Mouse (Mus musculus): ENCODE measurements around the gene Lyl1. TPM values are rescaled to one million over a fixed set of nuclear protein-coding genes. Genes with fewer than 3 reads are reported as not detected.

The Lyl1 gene
- polyA plus RNA-seq, 1 experiment from 2014 or later, result 45.6 TPM

GRCm38 (mm10) chr8:84737608-84738007 is 36.4 kb downstream of the Lyl1 start:
- peaks cover 27% of the 10 kb centered on the region for H3K4me1 ChIP-seq (ENCODE audit: control insufficient read depth, low read depth, low read length)
- peak overlapping the region; percentile 38 for H3K9ac ChIP-seq (ENCODE audit: low read depth, low read length)
- no peaks in the 10 kb centered on the region for H3K36me3 ChIP-seq (ENCODE audit: control insufficient read depth, insufficient read depth)
- 1% methylated on average over 16 of the region's 16 CpGs for WGBS (ENCODE audit: insufficient replicate concordance)
- no peaks in the 10 kb centered on the region for H3K9me3 ChIP-seq (replicated peaks; ENCODE audit: control insufficient read depth, low read length)
- no peak overlapping the region for H3K27ac ChIP-seq (ENCODE audit: low read length)
- peak overlapping the region; percentile 50 for H3K4me2 ChIP-seq (ENCODE audit: low read depth, low read length)
- ATAC-seq (ENCODE audit: low read depth), result peak; percentile 74
- peak overlapping the region; percentile 26 for H3K4me3 ChIP-seq (ENCODE audit: low read depth, low read length)
- H3K27me3 ChIP-seq (ENCODE audit: control insufficient read depth, insufficient read depth, low read depth, low read length), result peaks cover 14% of the 10 kb centered on the region

GRCm38 (mm10) chr8:84738266-84738665 is 37.0 kb downstream of the Lyl1 start:
- Histone ChIP-seq H3K4me1 (ENCODE audit: control insufficient read depth, low read depth, low read length) (peaks cover 27% of the 10 kb centered on the region), H3K27ac (ENCODE audit: low read length) (no peak overlapping the region), H3K9me3 (replicated peaks; ENCODE audit: control insufficient read depth, low read length) (no peaks in the 10 kb centered on the region), H3K4me2 (ENCODE audit: low read depth, low read length) (peak overlapping the region; percentile 50), H3K27me3 (ENCODE audit: control insufficient read depth, insufficient read depth, low read depth, low read length) (peaks cover 15% of the 10 kb centered on the region), H3K9ac (ENCODE audit: low read depth, low read length) (peak overlapping the region; percentile 38; the same call in 1 of the 2 replicates), H3K36me3 (ENCODE audit: control insufficient read depth, insufficient read depth) (no peaks in the 10 kb centered on the region), H3K4me3 (ENCODE audit: low read depth, low read length) (peak overlapping the region; percentile 26; the same call in 1 of the 2 replicates)
- 32% methylated on average over 10 of the region's 10 CpGs for WGBS (ENCODE audit: insufficient replicate concordance)
- ATAC-seq (ENCODE audit: low read depth), result no peak

- H3K27ac ChIP-seq (ENCODE audit: low read length), result no peak overlapping the region
- no peak overlapping the region for H3K4me3 ChIP-seq (ENCODE audit: low read depth, low read length)
- no peak overlapping the region for H3K4me2 ChIP-seq (ENCODE audit: low read depth, low read length)
- H3K27me3 ChIP-seq (ENCODE audit: control insufficient read depth, insufficient read depth, low read depth, low read length), result peaks cover 15% of the 10 kb centered on the region
- no peak overlapping the region for H3K9ac ChIP-seq (ENCODE audit: low read depth, low read length)
- no peak for ATAC-seq (ENCODE audit: low read depth)
- H3K4me1 ChIP-seq (ENCODE audit: control insufficient read depth, low read depth, low read length), result peaks cover 30% of the 10 kb centered on the region
- 70% methylated on average over 10 of the region's 10 CpGs for WGBS (ENCODE audit: insufficient replicate concordance)
- no peaks in the 10 kb centered on the region for H3K9me3 ChIP-seq (replicated peaks; ENCODE audit: control insufficient read depth, low read length)
- H3K36me3 ChIP-seq (ENCODE audit: control insufficient read depth, insufficient read depth), result no peaks in the 10 kb centered on the region
Measured at GRCm38 (mm10) chr8:84738715-84739400, 37.6 kb downstream of the Lyl1 start.

GRCm38 (mm10) chr8:84739401-84739742 is 38.1 kb downstream of the Lyl1 start:
- ATAC-seq (ENCODE audit: low read depth), result no peak

GRCm38 (mm10) chr8:84740895-84741843 is 39.9 kb downstream of the Lyl1 start:
- Histone ChIP-seq H3K4me3 (ENCODE audit: low read depth, low read length) (no peak overlapping the region), H3K9ac (ENCODE audit: low read depth, low read length) (no peak overlapping the region), H3K36me3 (ENCODE audit: control insufficient read depth, insufficient read depth) (no peaks in the 10 kb centered on the region), H3K4me1 (ENCODE audit: control insufficient read depth, low read depth, low read length) (peaks cover 43% of the 10 kb centered on the region), H3K27me3 (ENCODE audit: control insufficient read depth, insufficient read depth, low read depth, low read length) (peaks cover 15% of the 10 kb centered on the region), H3K9me3 (replicated peaks; ENCODE audit: control insufficient read depth, low read length) (no peaks in the 10 kb centered on the region), H3K27ac (ENCODE audit: low read length) (no peak overlapping the region), H3K4me2 (ENCODE audit: low read depth, low read length) (no peak overlapping the region)
- ATAC-seq (ENCODE audit: low read depth), result no peak
- WGBS (ENCODE audit: insufficient replicate concordance), result 58% methylated on average over 13 of the region's 13 CpGs

More at GRCm38 (mm10) chr8:84739401-84739742, 38.1 kb downstream of the Lyl1 start:
- no peak overlapping the region for H3K27ac ChIP-seq (ENCODE audit: low read length)
- no peaks in the 10 kb centered on the region for H3K9me3 ChIP-seq (replicated peaks; ENCODE audit: control insufficient read depth, low read length)
- H3K4me1 ChIP-seq (ENCODE audit: control insufficient read depth, low read depth, low read length), result peaks cover 35% of the 10 kb centered on the region
- H3K4me3 ChIP-seq (ENCODE audit: low read depth, low read length), result no peak overlapping the region
- H3K4me2 ChIP-seq (ENCODE audit: low read depth, low read length), result no peak overlapping the region
- no peak overlapping the region for H3K9ac ChIP-seq (ENCODE audit: low read depth, low read length)
- 23% methylated on average over 1 of the region's 1 CpGs for WGBS (ENCODE audit: insufficient replicate concordance)
- peaks cover 15% of the 10 kb centered on the region for H3K27me3 ChIP-seq (ENCODE audit: control insufficient read depth, insufficient read depth, low read depth, low read length)
- no peaks in the 10 kb centered on the region for H3K36me3 ChIP-seq (ENCODE audit: control insufficient read depth, insufficient read depth)

- Histone ChIP-seq H3K4me3 (ENCODE audit: low read depth, low read length) (no peak overlapping the region), H3K9me3 (replicated peaks; ENCODE audit: control insufficient read depth, low read length) (no peaks in the 10 kb centered on the region), H3K27ac (ENCODE audit: low read length) (no peak overlapping the region), H3K9ac (ENCODE audit: low read depth, low read length) (no peak overlapping the region), H3K36me3 (ENCODE audit: control insufficient read depth, insufficient read depth) (no peaks in the 10 kb centered on the region), H3K4me1 (ENCODE audit: control insufficient read depth, low read depth, low read length) (peaks cover 41% of the 10 kb centered on the region), H3K27me3 (ENCODE audit: control insufficient read depth, insufficient read depth, low read depth, low read length) (peaks cover 15% of the 10 kb centered on the region), H3K4me2 (ENCODE audit: low read depth, low read length) (no peak overlapping the region)
- WGBS (ENCODE audit: insufficient replicate concordance), result 57% methylated on average over 32 of the region's 32 CpGs
- ATAC-seq (ENCODE audit: low read depth), result no peak
Measured at GRCm38 (mm10) chr8:84742171-84743053, 41.2 kb downstream of the Lyl1 start.

GRCm38 (mm10) chr8:84743054-84743415 is 41.8 kb downstream of the Lyl1 start:
- Histone ChIP-seq H3K27ac (ENCODE audit: low read length) (no peak overlapping the region), H3K36me3 (ENCODE audit: control insufficient read depth, insufficient read depth) (no peaks in the 10 kb centered on the region), H3K9me3 (replicated peaks; ENCODE audit: control insufficient read depth, low read length) (no peaks in the 10 kb centered on the region), H3K4me3 (ENCODE audit: low read depth, low read length) (no peak overlapping the region), H3K4me1 (ENCODE audit: control insufficient read depth, low read depth, low read length) (peaks cover 35% of the 10 kb centered on the region), H3K27me3 (ENCODE audit: control insufficient read depth, insufficient read depth, low read depth, low read length) (peaks cover 15% of the 10 kb centered on the region), H3K9ac (ENCODE audit: low read depth, low read length) (no peak overlapping the region), H3K4me2 (ENCODE audit: low read depth, low read length) (no peak overlapping the region)
- WGBS (ENCODE audit: insufficient replicate concordance), result 43% methylated on average over 10 of the region's 10 CpGs
- ATAC-seq (ENCODE audit: low read depth), result 0 out of 2 replicates have a peak, but pooled peaks have one; percentile 5

GRCm38 (mm10) chr8:84743517-84744420 is 42.5 kb downstream of the Lyl1 start:
- peaks cover 31% of the 10 kb centered on the region for H3K4me1 ChIP-seq (ENCODE audit: control insufficient read depth, low read depth, low read length)
- H3K4me2 ChIP-seq (ENCODE audit: low read depth, low read length), result no peak overlapping the region
- H3K27me3 ChIP-seq (ENCODE audit: control insufficient read depth, insufficient read depth, low read depth, low read length), result peaks cover 14% of the 10 kb centered on the region
- H3K4me3 ChIP-seq (ENCODE audit: low read depth, low read length), result no peak overlapping the region
- H3K9ac ChIP-seq (ENCODE audit: low read depth, low read length), result no peak overlapping the region
- no peaks in the 10 kb centered on the region for H3K36me3 ChIP-seq (ENCODE audit: control insufficient read depth, insufficient read depth)
- no peaks in the 10 kb centered on the region for H3K9me3 ChIP-seq (replicated peaks; ENCODE audit: control insufficient read depth, low read length)
- WGBS (ENCODE audit: insufficient replicate concordance), result 32% methylated on average over 15 of the region's 17 CpGs
- ATAC-seq (ENCODE audit: low read depth), result peak; percentile 54
- no peak overlapping the region for H3K27ac ChIP-seq (ENCODE audit: low read length)
